Mouse (Mus musculus) limb, embryonic 14.5 days (tissue): ENCODE data around the gene Bscl2. TPM values are rescaled to one million over a fixed set of nuclear protein-coding genes. Genes with fewer than 3 reads are reported as not detected.
A peak's percentile ranks its signal among the peaks of the same experiment; 100 is the strongest.

Source experiments
- ATAC-seq: fragments of 200-750 bp; cut with Nextera tagmentation; 2 replicates; pipeline ENCODE4 v1.8.0; 2017; ENCODE audit warnings: low read depth, moderate number of reproducible peaks, moderate TSS enrichment; ENCODE audit not compliant: low FRiP score
- DNase-seq: peaks from one replicate; pipeline ENCODE4 v3.0.0-alpha.2; 2015; ENCODE audit warnings: low spot score
- H3K27ac ChIP-seq: fragments of 300-500 bp; sonication (generic); replicated peaks from 2 replicates; pipeline ENCODE4 v1.5.1; 2014; ENCODE audit warnings: low read depth, mild to moderate bottlenecking, low read length, moderate library complexity, mixed read lengths
- H3K27me3 ChIP-seq: fragments of 300-500 bp; sonication (generic); 2 replicates; pipeline ENCODE4 v1.6.1; 2014; ENCODE audit warnings: low read length, mixed read lengths; ENCODE audit not compliant: control insufficient read depth, insufficient read depth
- H3K36me3 ChIP-seq: fragments of 300-500 bp; sonication (generic); 2 replicates; pipeline ENCODE4 v1.6.1; 2014; ENCODE audit warnings: mild to moderate bottlenecking, low read length, moderate library complexity, mixed read lengths; ENCODE audit not compliant: control insufficient read depth, insufficient read depth
- H3K4me1 ChIP-seq: fragments of 300-500 bp; sonication (generic); 2 replicates; pipeline ENCODE4 v1.6.1; 2014; ENCODE audit warnings: antibody characterized with exemption, low read length, mixed read lengths; ENCODE audit not compliant: control insufficient read depth, insufficient read depth
- H3K4me2 ChIP-seq: fragments of 300-500 bp; sonication (generic); replicated peaks from 2 replicates; pipeline ENCODE4 v1.6.1; 2014; ENCODE audit warnings: low read depth, mild to moderate bottlenecking, low read length, moderate library complexity; ENCODE audit not compliant: severe bottlenecking
- H3K4me3 ChIP-seq: fragments of 300-500 bp; sonication (generic); replicated peaks from 2 replicates; pipeline ENCODE4 v1.5.1; 2014; ENCODE audit warnings: low read length
- H3K9ac ChIP-seq: fragments of 300-500 bp; sonication (generic); 2 replicates; pipeline ENCODE4 v1.6.1; 2014; ENCODE audit warnings: mild to moderate bottlenecking, low read depth, low read length, moderate library complexity; ENCODE audit not compliant: severe bottlenecking
- H3K9me3 ChIP-seq: fragments of 300-500 bp; sonication (generic); 2 replicates; pipeline ENCODE4 v1.6.1; 2016; ENCODE audit warnings: low read length; ENCODE audit not compliant: control insufficient read depth
- POLR2A ChIP-seq: fragments of 200-500 bp; IDR thresholded peaks from 2 replicates; pipeline ENCODE4 v1.8.0; 2012; ENCODE audit warnings: inconsistent platforms, mild to moderate bottlenecking, moderate library complexity, borderline replicate concordance; ENCODE audit not compliant: insufficient read depth, insufficient read length; ENCODE audit errors: extremely low read depth
- WGBS: fragments of 180-500 bp; shearing (Covaris S2); extraction: QIAGEN DNeasy Blood & Tissue Kit; methylation state at CpG from one replicate; pipeline ENCODE4 v1.1.7; 2014; 5-methylcytosine and 5-hydroxymethylcytosine counted together
- polyA plus RNA-seq, 2 experiments: library from polyadenylated mRNA; depleted of rRNA in 1 of 2; stranded (reverse) in 1 of 2; unstranded in 1 of 2; fragments of >200 nt; fragmentation: Nextera tagmentation in 1 of 2; extraction: Ambion mirVana in 1 of 2; gene quantifications; 2 replicates each; pipeline versions ENCODE4 v1.2.1 to v1.2.3; 2012 to 2014

Bscl2 gene
- polyA plus RNA-seq, 2 experiments: 48.2 to 50.2 TPM

- 80% methylated on average over 11 of the region's 11 CpGs for WGBS
- H3K27me3 ChIP-seq: no peaks in the 10 kb centered on the region
- no peak for TF ChIP-seq POLR2A
- ATAC-seq (no peak), DNase-seq (no peak)
- no peak overlapping the region for H3K9ac ChIP-seq
- no peak overlapping the region for H3K4me2 ChIP-seq
- H3K36me3 ChIP-seq: peaks cover 54% of the 10 kb centered on the region
- no peaks in the 10 kb centered on the region for H3K9me3 ChIP-seq
- H3K4me3 ChIP-seq: no peak overlapping the region
- H3K4me1 ChIP-seq: peaks cover 22% of the 10 kb centered on the region
- H3K27ac ChIP-seq: no peak overlapping the region
Observed at GRCm38 (mm10) chr19:8815812-8816211, 21.5 kb upstream of the Bscl2 start.

GRCm38 (mm10) chr19:8817001-8817400, 20.3 kb upstream of the Bscl2 start:
- 0 out of 2 replicates have a peak overlapping the region, but pooled peaks have one; percentile 31 for H3K9ac ChIP-seq
- no peak for TF ChIP-seq POLR2A
- peak overlapping the region; percentile 10; the same call in 1 of the 2 replicates for H3K4me3 ChIP-seq
- ATAC-seq (no peak), DNase-seq (no peak)
- H3K4me1 ChIP-seq: peaks cover 25% of the 10 kb centered on the region
- peak overlapping the region; percentile 87 for H3K4me2 ChIP-seq
- WGBS: 89% methylated on average over 3 of the region's 3 CpGs
- peaks cover 45% of the 10 kb centered on the region for H3K36me3 ChIP-seq
- no peak overlapping the region for H3K27ac ChIP-seq
- H3K9me3 ChIP-seq: no peaks in the 10 kb centered on the region
- H3K27me3 ChIP-seq: no peaks in the 10 kb centered on the region

- Histone ChIP-seq H3K4me3 (peak overlapping the region; percentile 100), H3K9me3 (no peaks in the 10 kb centered on the region), H3K4me2 (peak overlapping the region; percentile 87), H3K36me3 (peaks cover 38% of the 10 kb centered on the region), H3K27ac (peak overlapping the region; percentile 92), H3K4me1 (peaks cover 37% of the 10 kb centered on the region), H3K9ac (peak overlapping the region; percentile 65), H3K27me3 (no peaks in the 10 kb centered on the region)
- ATAC-seq (no peak), DNase-seq (no peak)
- no peak for TF ChIP-seq POLR2A
- 26% methylated on average over 14 of the region's 14 CpGs for WGBS
Observed at GRCm38 (mm10) chr19:8818301-8818798, 18.9 kb upstream of the Bscl2 start.

GRCm38 (mm10) chr19:8818801-8819595, 18.3 kb upstream of the Bscl2 start, which contains the start of gene Ttc9c:
Gene Ttc9c, minus strand, starts transcription at chr19:8819333.
- Histone ChIP-seq H3K4me1 (peaks cover 38% of the 10 kb centered on the region), H3K4me3 (peak within 1 kb of the TSS; percentile 100), H3K36me3 (peaks cover 39% of the 10 kb centered on the region), H3K9me3 (no peaks in the 10 kb centered on the region), H3K9ac (peak within 1 kb of the TSS; percentile 94), H3K27ac (peak within 1 kb of the TSS; percentile 96), H3K4me2 (peak within 1 kb of the TSS; percentile 87), H3K27me3 (no peaks in the 10 kb centered on the region)
- peak; percentile 97; the same call in 1 of the 2 replicates for TF ChIP-seq POLR2A
- DNase-seq: peak; percentile 100
- peak; percentile 91 for ATAC-seq
- 1% methylated on average over 33 of the region's 33 CpGs for WGBS

GRCm38 (mm10) chr19:8819596-8820423, 17.5 kb upstream of the Bscl2 start, which contains the start of gene Hnrnpul2:
Gene Hnrnpul2, plus strand, starts transcription at chr19:8820010.
- TF ChIP-seq POLR2A: peak; percentile 93; the same call in 1 of the 2 replicates
- H3K27me3 ChIP-seq: no peaks in the 10 kb centered on the region
- peak within 1 kb of the TSS; percentile 94 for H3K9ac ChIP-seq
- peaks cover 38% of the 10 kb centered on the region for H3K4me1 ChIP-seq
- DNase-seq (peak; percentile 99), ATAC-seq (peak; percentile 93)
- WGBS: under 1% methylated on average over 81 of the region's 83 CpGs
- no peaks in the 10 kb centered on the region for H3K9me3 ChIP-seq
- peak within 1 kb of the TSS; percentile 100 for H3K4me3 ChIP-seq
- peaks cover 41% of the 10 kb centered on the region for H3K36me3 ChIP-seq
- peak within 1 kb of the TSS; percentile 96 for H3K27ac ChIP-seq
- H3K4me2 ChIP-seq: peak within 1 kb of the TSS; percentile 87
